Comparison of ENCODE assay signal across 8 mouse cellular contexts in genomic region chr13:47105711-47106579, GRCm38 (mm10). TPM values are rescaled to one million over a fixed set of nuclear protein-coding genes. Genes with fewer than 3 reads are reported as not detected.
A peak's percentile ranks its signal among the peaks of the same experiment; 100 is the strongest.
DNase-seq lines count a peak whose midpoint lies in the region; ATAC-seq and TF ChIP-seq lines count a peak whose summit lies in the region.

Dek (minus strand) TSS chr13:47106201.

- H3K27ac ChIP-seq in MEL (ENCODE audit: control insufficient read depth, low read depth, low read length) = peak within 1 kb of the TSS; percentile 75
- H3K27ac ChIP-seq in forebrain, postnatal 0 days (ENCODE audit: low read depth, low read length) = peak within 1 kb of the TSS; percentile 99
- H3K27ac ChIP-seq in lung, embryonic 14.5 days (ENCODE audit: low read depth) = peak within 1 kb of the TSS; percentile 100

- H3K27me3 ChIP-seq in MEL (ENCODE audit: control insufficient read depth in 1 of 2, insufficient read depth in 2 of 2, low read length in 2 of 2) = no peaks in the 10 kb centered on the region
- no peaks in the 10 kb centered on the region for H3K27me3 ChIP-seq in forebrain, postnatal 0 days (ENCODE audit: insufficient read depth, low read length)
- H3K27me3 ChIP-seq in lung, embryonic 14.5 days (ENCODE audit: insufficient read depth, low read length) = no peaks in the 10 kb centered on the region

- peak in 2 of 3 experiments; percentile 27 to 41; a peak in 3 of 6 replicates for TF ChIP-seq CTCF in MEL (IDR thresholded peaks at IDR 0.05 in 2 of 3, conservative IDR thresholded peaks at IDR 0.05 in 1 of 3; ENCODE audit: control insufficient read depth in 1 of 3, insufficient read depth in 1 of 3, low read depth in 2 of 3, low read length in 3 of 3, poor library complexity in 1 of 3, severe bottlenecking in 1 of 3)
- peak; percentile 51 for TF ChIP-seq CTCF in forebrain, postnatal 0 days (IDR thresholded peaks at IDR 0.05; ENCODE audit: low read depth)
- TF ChIP-seq CTCF in lung, embryonic 14.5 days (IDR thresholded peaks at IDR 0.05; ENCODE audit: low read depth) = peak; percentile 55; the same call in 1 of the 2 replicates

- H3K4me2 ChIP-seq in forebrain, postnatal 0 days (ENCODE audit: low read depth) = peak within 1 kb of the TSS; percentile 71
- peak within 1 kb of the TSS; percentile 89 for H3K4me2 ChIP-seq in lung, embryonic 14.5 days

- H3K79me2 ChIP-seq in MEL (ENCODE audit: control insufficient read depth, insufficient read depth, low read length, poor library complexity) = peaks cover 38% of the 10 kb centered on the region

- H3K4me3 ChIP-seq in MEL (ENCODE audit: control insufficient read depth in 1 of 2, insufficient read depth in 1 of 2, low read depth in 2 of 2, low read length in 2 of 2) = peak within 1 kb of the TSS; percentile 83 to 97
- peak within 1 kb of the TSS; percentile 88 for H3K4me3 ChIP-seq in forebrain, postnatal 0 days (ENCODE audit: low read depth, low read length)
- H3K4me3 ChIP-seq in lung, embryonic 14.5 days (ENCODE audit: low read depth, low read length) = peak within 1 kb of the TSS; percentile 86

- H3K36me3 ChIP-seq in MEL (ENCODE audit: control insufficient read depth in 1 of 2, insufficient read depth in 2 of 2, low read length in 2 of 2) = peaks cover 19 to 24% of the 10 kb centered on the region in 2 experiments
- H3K36me3 ChIP-seq in forebrain, postnatal 0 days (ENCODE audit: insufficient read depth) = no peaks in the 10 kb centered on the region
- H3K36me3 ChIP-seq in lung, embryonic 14.5 days (ENCODE audit: insufficient read depth) = peaks cover 13% of the 10 kb centered on the region

- peaks cover 5 to 14% of the 10 kb centered on the region in 2 experiments for H3K4me1 ChIP-seq in MEL (ENCODE audit: control insufficient read depth in 1 of 2, insufficient read depth in 2 of 2, low read length in 2 of 2)
- H3K4me1 ChIP-seq in forebrain, postnatal 0 days (ENCODE audit: insufficient read depth) = peaks cover 14% of the 10 kb centered on the region
- 0 out of 2 replicates have a peak, but pooled peaks cover 3% of the 10 kb centered on the region for H3K4me1 ChIP-seq in lung, embryonic 14.5 days (ENCODE audit: insufficient read depth)

- peak; percentile 62 to 78; a peak in 3 of 4 replicates for TF ChIP-seq POLR2A in MEL (IDR thresholded peaks at IDR 0.05; ENCODE audit: control insufficient read depth in 1 of 2, insufficient read depth in 1 of 2, low read depth in 1 of 2, low read length in 2 of 2, poor library complexity in 1 of 2)

- no peaks in the 10 kb centered on the region for H3K9me3 ChIP-seq in MEL (replicated peaks; ENCODE audit: insufficient read depth, low read length)
- H3K9me3 ChIP-seq in forebrain, postnatal 0 days (ENCODE audit: low read length) = no peaks in the 10 kb centered on the region
- H3K9me3 ChIP-seq in lung, embryonic 14.5 days (ENCODE audit: low read depth, low read length) = no peaks in the 10 kb centered on the region

- DNase-seq in MEL (ENCODE audit: low read depth, low spot score) = peak; percentile 85
- DNase-seq in cerebellum, adult 18-20 months = peak; percentile 79 to 88
- peak; percentile 93 for DNase-seq in forebrain, postnatal 0 days
- peak; percentile 87 for DNase-seq in heart, postnatal 4 days
- peak; percentile 59 to 75 for DNase-seq in layer of hippocampus, adult 8-10 months (ENCODE audit: low spot score in 2 of 2)
- DNase-seq in lung, embryonic 14.5 days = peak; percentile 96
- peak; percentile 74 to 78 for DNase-seq in thymus, adult 18-20 months

- ATAC-seq in forebrain, postnatal 0 days = peak; percentile 95
- peak; percentile 91 for ATAC-seq in lung, embryonic 14.5 days (ENCODE audit: insufficient read depth)
- ATAC-seq in neutrophil, adult 5-6 weeks (ENCODE audit: extremely low read depth, insufficient number of reproducible peaks, low FRiP score, poor library complexity, severe bottlenecking) = peak; percentile 65

- H3K9ac ChIP-seq in MEL (ENCODE audit: control insufficient read depth, low read depth, low read length, poor library complexity, severe bottlenecking) = peak within 1 kb of the TSS; percentile 98
- peak within 1 kb of the TSS; percentile 89 for H3K9ac ChIP-seq in forebrain, postnatal 0 days
- H3K9ac ChIP-seq in lung, embryonic 14.5 days = peak within 1 kb of the TSS; percentile 95

- TF ChIP-seq EP300 in MEL (IDR thresholded peaks at IDR 0.05; ENCODE audit: low read depth in 1 of 2, low read length in 2 of 2) = no peak

- no peak for TF ChIP-seq RAD21 in MEL (IDR thresholded peaks at IDR 0.05; ENCODE audit: low read depth, low read length)

- WGBS in forebrain, postnatal 0 days = 2% methylated on average over 99 of the region's 129 CpGs
- WGBS in lung, embryonic 14.5 days = under 1% methylated on average over 107 of the region's 129 CpGs

TF ChIP-seq in MEL, 35 proteins besides CTCF, POLR2A, EP300 and RAD21:
- no peak for TF ChIP-seq MEF2A (IDR thresholded peaks at IDR 0.05; ENCODE audit: extremely low read depth, insufficient replicate concordance, low read depth, low read length, poor library complexity, severe bottlenecking)
- no peak for TF ChIP-seq MAFK (IDR thresholded peaks at IDR 0.05; ENCODE audit: borderline replicate concordance, low read depth, low read length)
- TF ChIP-seq ETS1 (IDR thresholded peaks at IDR 0.05; ENCODE audit: low read depth, low read length) = no peak
- no peak for TF ChIP-seq ELF1 (IDR thresholded peaks at IDR 0.05; ENCODE audit: low read depth, low read length)
- no peak for TF ChIP-seq NRF1 (IDR thresholded peaks at IDR 0.05; ENCODE audit: insufficient read depth, low read depth, low read length, poor library complexity, severe bottlenecking)
- no peak for TF ChIP-seq ZMIZ1 (IDR thresholded peaks at IDR 0.05; ENCODE audit: low read depth, low read length)
- no peak for TF ChIP-seq TAL1 (IDR thresholded peaks at IDR 0.05; ENCODE audit: low read length)
- no peak for TF ChIP-seq RCOR1 (IDR thresholded peaks at IDR 0.05; ENCODE audit: low read depth, low read length)
- no peak for TF ChIP-seq POLR2AphosphoS5 (IDR thresholded peaks at IDR 0.05; ENCODE audit: borderline replicate concordance, low read depth, low read length)
- TF ChIP-seq CHD2 (IDR thresholded peaks at IDR 0.05; ENCODE audit: low read length) = no peak
- no peak for TF ChIP-seq MYB (IDR thresholded peaks at IDR 0.05; ENCODE audit: low read depth, low read length)
- no peak for TF ChIP-seq GABPA (IDR thresholded peaks at IDR 0.05; ENCODE audit: low read depth, low read length)
- no peak for TF ChIP-seq ZC3H11A (IDR thresholded peaks at IDR 0.05; ENCODE audit: low read depth, low read length)
- TF ChIP-seq SIN3A (IDR thresholded peaks at IDR 0.05; ENCODE audit: low read length) = no peak
- TF ChIP-seq TBP (IDR thresholded peaks at IDR 0.05; ENCODE audit: low read depth, low read length) = 0 out of 2 replicates have a peak, but pooled peaks have one; percentile 11
- TF ChIP-seq E2F4 (IDR thresholded peaks at IDR 0.05; ENCODE audit: borderline replicate concordance, low read depth, low read length) = peak; percentile 93; the same call in 1 of the 2 replicates
- no peak for TF ChIP-seq JUND (IDR thresholded peaks at IDR 0.05; ENCODE audit: low read depth, low read length)
- TF ChIP-seq NELFE (IDR thresholded peaks at IDR 0.05; ENCODE audit: low read depth, low read length) = peak; percentile 53
- TF ChIP-seq UBTF (IDR thresholded peaks at IDR 0.05; ENCODE audit: borderline replicate concordance, insufficient read depth, low read depth, low read length) = peak; percentile 73; the same call in 1 of the 2 replicates
- no peak for TF ChIP-seq SMC3 (IDR thresholded peaks at IDR 0.05; ENCODE audit: low read depth, low read length)
- TF ChIP-seq USF2 (IDR thresholded peaks at IDR 0.05; ENCODE audit: borderline replicate concordance in 1 of 2, insufficient read depth in 1 of 2, low read depth in 1 of 2, low read length in 2 of 2) = no peak
- TF ChIP-seq KAT2A (conservative IDR thresholded peaks at IDR 0.05; ENCODE audit: low read depth, low read length) = no peak; the same call in 1 of the 2 replicates
- no peak for TF ChIP-seq MAZ (IDR thresholded peaks at IDR 0.05; ENCODE audit: low read depth, low read length)
- TF ChIP-seq HCFC1 (IDR thresholded peaks at IDR 0.05; ENCODE audit: low read depth, low read length) = peak; percentile 63; the same call in 1 of the 2 replicates
- no peak for TF ChIP-seq CHD1 (IDR thresholded peaks at IDR 0.05; ENCODE audit: low read depth, low read length)
- no peak for TF ChIP-seq ZKSCAN1 (IDR thresholded peaks at IDR 0.05; ENCODE audit: low read depth, low read length)
- no peak for TF ChIP-seq USF1 (IDR thresholded peaks at IDR 0.05; ENCODE audit: low read depth, low read length)
- no peak for TF ChIP-seq MYC (IDR thresholded peaks at IDR 0.05; ENCODE audit: low read depth, low read length)
- peak; percentile 37; the same call in 1 of the 2 replicates for TF ChIP-seq MXI1 (IDR thresholded peaks at IDR 0.05; ENCODE audit: low read depth, low read length)
- no peak for TF ChIP-seq MAX (IDR thresholded peaks at IDR 0.05; ENCODE audit: low read length)
- no peak for TF ChIP-seq GATA1 (IDR thresholded peaks at IDR 0.05; ENCODE audit: low read depth, low read length)
- no peak for TF ChIP-seq TCF12 (IDR thresholded peaks at IDR 0.05; ENCODE audit: low read depth, low read length)
- no peak for TF ChIP-seq ZNF384 (IDR thresholded peaks at IDR 0.05; ENCODE audit: low read depth, low read length)
- TF ChIP-seq BHLHE40 (IDR thresholded peaks at IDR 0.05; ENCODE audit: borderline replicate concordance, low read depth, low read length) = no peak
- TF ChIP-seq POLR2AphosphoS2 (IDR thresholded peaks at IDR 0.05; ENCODE audit: low read length) = 0 out of 2 replicates have a peak, but pooled peaks have one; percentile 43

RNA-seq across cellular contexts. Expression of gene Dek, which starts in this region (rescaled TPM):
- total RNA-seq in MEL (2012; rRNA removed) = 97.9 and 99.7 TPM in 2 replicates
- polyA plus RNA-seq in MEL (2012; ENCODE audit: insufficient read depth in 1 of 2, insufficient read length in 2 of 2, low read depth in 1 of 2, low replicate concordance in 2 of 2, missing spikeins in 1 of 2) = 1,000 to 10,000 TPM in 1 of 2 experiments, 100 to 1,000 TPM in 1; 207 to 5,191 TPM
- total RNA-seq in forebrain, postnatal 0 days (2014; rRNA removed) = 56.9 and 70.0 TPM in 2 replicates
- 85.3 and 118 TPM in 2 replicates for polyA plus RNA-seq in forebrain, postnatal 0 days (2015; fragmentation: Nextera tagmentation; extraction: Ambion mirVana)
- 10 to 100 TPM; 85.5 to 87.1 TPM for total RNA-seq in heart, postnatal 4 days (2021)
- 10 to 100 TPM; 39.4 to 59.7 (median 46.9) TPM for total RNA-seq in layer of hippocampus, adult 8-10 months (2022)
- 301 and 326 TPM in 2 replicates for polyA plus RNA-seq in lung, embryonic 14.5 days (2014; fragmentation: Nextera tagmentation; extraction: Ambion mirVana)
- 193 and 222 TPM in 2 replicates for total RNA-seq in neutrophil, adult 5-6 weeks (2017)

Comparison
In these comparisons a context has a peak if more than half of its experiments do, and no peak if none do; other contexts are left out.
1. Peak in every context shown above with its lines: DNase-seq, ATAC-seq, H3K4me3 ChIP-seq and H3K27ac ChIP-seq.